Comparison of ENCODE assay signal across 20 mouse cellular contexts in genomic region chr8:77330304-77330703, GRCm38 (mm10).
DNase-seq lines count a peak whose midpoint lies in the region; ATAC-seq and TF ChIP-seq lines count a peak whose summit lies in the region.
"Had no signal": no experiment of that assay in that cellular context is flagged by ENCODE, and none has a peak within 500 bp of the region (broad histone marks: within the 10 kb centered on the region; RNA-seq: fewer than 3 reads in every experiment).

No protein-coding gene starts in this region.

- intact Hi-C loops in heart, adult 2 months (cut with DNase I): no loop called here

- no peaks in the 10 kb centered on the region for H3K27me3 ChIP-seq in heart, adult 2 months (ENCODE audit: control insufficient read depth, insufficient read depth, low read length)
- no peaks in the 10 kb centered on the region for H3K27me3 ChIP-seq in kidney, postnatal 0 days (ENCODE audit: insufficient read depth, low read length)
- H3K27me3 ChIP-seq: embryonic facial prominence, embryonic 13.5 days; heart, embryonic 15.5 days had no signal

- TF ChIP-seq EP300 in heart, adult 2 months (IDR thresholded peaks at IDR 0.05; ENCODE audit: insufficient read depth, low read depth, low read length): no peak

- 84% methylated on average over 9 of the region's 9 CpGs for WGBS in heart, adult 2 months
- WGBS in kidney, postnatal 0 days: 41% methylated on average over 9 of the region's 9 CpGs

- no peak for TF ChIP-seq POLR2A in heart, adult 2 months (IDR thresholded peaks at IDR 0.05; ENCODE audit: insufficient read depth, low read depth, low read length)
- no peak for TF ChIP-seq POLR2A in brain, embryonic 14.5 days (IDR thresholded peaks at IDR 0.05; ENCODE audit: borderline replicate concordance, extremely low read depth, insufficient read depth, insufficient read length, poor library complexity, severe bottlenecking)

- no peaks in the 10 kb centered on the region for H3K36me3 ChIP-seq in heart, adult 2 months (ENCODE audit: control insufficient read depth, insufficient read depth, low read length)
- H3K36me3 ChIP-seq in kidney, postnatal 0 days (ENCODE audit: insufficient read depth, low read length): no peaks in the 10 kb centered on the region

- no peak for TF ChIP-seq CTCF in heart, adult 2 months (IDR thresholded peaks at IDR 0.05)
- no peak for TF ChIP-seq CTCF in kidney, postnatal 0 days (IDR thresholded peaks at IDR 0.05; ENCODE audit: low read depth)
- no peak for TF ChIP-seq CTCF in brain, embryonic 14.5 days (IDR thresholded peaks at IDR 0.05; ENCODE audit: borderline replicate concordance, extremely low read depth, insufficient read depth, insufficient read length)

- no peaks in the 10 kb centered on the region for H3K9me3 ChIP-seq in kidney, postnatal 0 days (replicated peaks; ENCODE audit: low read length)
- H3K9me3 ChIP-seq: heart, embryonic 15.5 days had no signal

- no peak overlapping the region for H3K4me3 ChIP-seq in heart, adult 2 months
- no peak overlapping the region for H3K4me3 ChIP-seq in kidney, postnatal 0 days (replicated peaks; ENCODE audit: low read depth, low read length)
- H3K4me3 ChIP-seq: embryonic facial prominence, embryonic 13.5 days; heart, embryonic 15.5 days had no signal

- DNase-seq in heart, adult 11 months: peak; percentile 24
- DNase-seq in heart, adult 2 months: no peak
- DNase-seq in kidney, postnatal 0 days (ENCODE audit: low spot score): peak; percentile 53
- no peak for DNase-seq in kidney, adult 11 months
- DNase-seq in brain, embryonic 14.5 days (ENCODE audit: low read depth): peak; percentile 33
- DNase-seq in mesoderm, embryonic 11.5 days (ENCODE audit: low read depth, low spot score): peak; percentile 27
- no peak for DNase-seq in left cerebral cortex, adult 9 months (ENCODE audit: low spot score in 2 of 2)
- no peak for DNase-seq in left cerebral cortex, adult 8-10 months (ENCODE audit: low spot score in 2 of 2)
- DNase-seq: adrenal gland, postnatal 10 days; cerebellum, adult 11-12 months; cerebellum, postnatal 25 days; layer of hippocampus, postnatal 36 days; lung, adult 18-20 months; lung, postnatal 36 days; right cerebral cortex, postnatal 14 days; thymus, postnatal 14 days had no signal

- no peak overlapping the region for H3K9ac ChIP-seq in heart, adult 2 months (ENCODE audit: low read depth, low read length)
- no peak overlapping the region for H3K9ac ChIP-seq in kidney, postnatal 0 days (ENCODE audit: low read depth, low read length)
- H3K9ac ChIP-seq: embryonic facial prominence, embryonic 13.5 days; heart, embryonic 15.5 days had no signal

- H3K79me2 ChIP-seq in heart, adult 2 months (replicated peaks; ENCODE audit: control insufficient read depth, insufficient read depth, low read length): no peaks in the 10 kb centered on the region

- ATAC-seq in kidney, postnatal 0 days (replicated peaks; ENCODE audit: low FRiP score, low read depth): no peak
- ATAC-seq: forebrain, embryonic 14.5 days; intestine, embryonic 16.5 days had no signal

- H3K4me2 ChIP-seq in kidney, postnatal 0 days (ENCODE audit: low read length): no peak overlapping the region
- H3K4me2 ChIP-seq: embryonic facial prominence, embryonic 13.5 days; heart, embryonic 15.5 days had no signal

- no peaks in the 10 kb centered on the region for H3K4me1 ChIP-seq in heart, adult 2 months (ENCODE audit: control insufficient read depth, insufficient read depth, low read length)
- H3K4me1 ChIP-seq in kidney, postnatal 0 days (replicated peaks; ENCODE audit: insufficient read depth, low read length): peaks cover 21% of the 10 kb centered on the region

- H3K27ac ChIP-seq in heart, adult 2 months: no peak overlapping the region
- no peak overlapping the region for H3K27ac ChIP-seq in kidney, postnatal 0 days
- H3K27ac ChIP-seq: embryonic facial prominence, embryonic 13.5 days; heart, embryonic 15.5 days had no signal

Comparison
In these comparisons a context has a peak if more than half of its experiments do, and no peak if none do; other contexts are left out.
1. DNase-seq: peak in heart, adult 11 months (single experiment), kidney, postnatal 0 days (single experiment), brain, embryonic 14.5 days (single experiment) and mesoderm, embryonic 11.5 days (single experiment); none in heart, adult 2 months (0 of 2), kidney, adult 11 months (single experiment), left cerebral cortex, adult 9 months (0 of 2) and left cerebral cortex, adult 8-10 months (0 of 2).